Mouse (Mus musculus): ENCODE measurements around the gene Ppil2. TPM values are rescaled to one million over a fixed set of nuclear protein-coding genes. Genes with fewer than 3 reads are reported as not detected.

Ppil2 gene
- total RNA-seq (2022): 10 to 100 TPM; 23.1 to 27.9 (median 25.0) TPM

GRCm38 (mm10) chr16:17110771-17111743, at the start of gene Ppil2:
Gene Ppil2 (minus strand): TSS chr16:17111257.
- peak; percentile 21 to 32 for DNase-seq (ENCODE audit: low spot score in 2 of 2)

GRCm38 (mm10) chr16:17154346-17154745, 43.3 kb upstream of the Ppil2 start:
- DNase-seq (ENCODE audit: low spot score in 2 of 2): no peak

- DNase-seq (ENCODE audit: low spot score in 2 of 2): no peak
These were observed 40.8 kb upstream of the Ppil2 start for GRCm38 (mm10) chr16:17151874-17152273.

GRCm38 (mm10) chr16:17150520-17151258, 39.6 kb upstream of the Ppil2 start:
- DNase-seq (ENCODE audit: low spot score in 2 of 2): no peak

- no peak for DNase-seq (ENCODE audit: low spot score in 2 of 2)
These were observed 37.0 kb upstream of the Ppil2 start for GRCm38 (mm10) chr16:17148084-17148483.

- DNase-seq (ENCODE audit: low spot score in 2 of 2): no peak
These were observed 36.4 kb upstream of the Ppil2 start for GRCm38 (mm10) chr16:17147391-17147929.

- peak; percentile 23 to 58 for DNase-seq (ENCODE audit: low spot score in 2 of 2)
These were observed 35.7 kb upstream of the Ppil2 start, which contains the start of gene Ccdc116 for GRCm38 (mm10) chr16:17146772-17147235. Gene Ccdc116 (minus strand): TSS chr16:17147229.

GRCm38 (mm10) chr16:17144339-17144738, 33.3 kb upstream of the Ppil2 start, which contains the start of gene Ydjc:
Gene Ydjc (plus strand): TSS chr16:17144621.
- DNase-seq (ENCODE audit: low spot score in 2 of 2): no peak

- DNase-seq (ENCODE audit: low spot score in 2 of 2): no peak
These were observed 26.3 kb upstream of the Ppil2 start for GRCm38 (mm10) chr16:17137355-17137754.

- no peak for DNase-seq (ENCODE audit: low spot score in 2 of 2)
These were observed 21.8 kb upstream of the Ppil2 start for GRCm38 (mm10) chr16:17132906-17133200.

GRCm38 (mm10) chr16:17132089-17132905, 21.2 kb upstream of the Ppil2 start, which contains the start of gene Sdf2l1:
Gene Sdf2l1 (minus strand): TSS chr16:17132383.
- peak; percentile 96 for DNase-seq (ENCODE audit: low spot score in 2 of 2)

- no peak for DNase-seq (ENCODE audit: low spot score in 2 of 2)
These were observed 20.4 kb upstream of the Ppil2 start for GRCm38 (mm10) chr16:17131191-17132088.

GRCm38 (mm10) chr16:17127292-17127691, 16.2 kb upstream of the Ppil2 start:
- no peak for DNase-seq (ENCODE audit: low spot score in 2 of 2)

GRCm38 (mm10) chr16:17124871-17125520, 13.9 kb upstream of the Ppil2 start, which contains the start of gene 2610318N02Rik:
Gene 2610318N02Rik (minus strand): TSS chr16:17125167.
- no peak for DNase-seq (ENCODE audit: low spot score in 2 of 2)

GRCm38 (mm10) chr16:17124119-17124870, 13.2 kb upstream of the Ppil2 start:
- no peak for DNase-seq (ENCODE audit: low spot score in 2 of 2)

- no peak for DNase-seq (ENCODE audit: low spot score in 2 of 2)
These were observed 10.5 kb upstream of the Ppil2 start for GRCm38 (mm10) chr16:17121569-17121968.

GRCm38 (mm10) chr16:17117309-17117799, 6.3 kb upstream of the Ppil2 start:
- DNase-seq (ENCODE audit: low spot score in 2 of 2): no peak

GRCm38 (mm10) chr16:17104600-17104999, 6.5 kb downstream of the Ppil2 start:
- no peak for DNase-seq (ENCODE audit: low spot score in 2 of 2)
